Mouse (Mus musculus) kidney, postnatal 14 days (tissue): Measurements from ENCODE around the gene Samt3.

Experiments
- DNase-seq: peaks from one replicate; pipeline ENCODE4 v3.0.0; 2022; ENCODE audit warnings: mixed read lengths

Gene Samt3

DNA sequence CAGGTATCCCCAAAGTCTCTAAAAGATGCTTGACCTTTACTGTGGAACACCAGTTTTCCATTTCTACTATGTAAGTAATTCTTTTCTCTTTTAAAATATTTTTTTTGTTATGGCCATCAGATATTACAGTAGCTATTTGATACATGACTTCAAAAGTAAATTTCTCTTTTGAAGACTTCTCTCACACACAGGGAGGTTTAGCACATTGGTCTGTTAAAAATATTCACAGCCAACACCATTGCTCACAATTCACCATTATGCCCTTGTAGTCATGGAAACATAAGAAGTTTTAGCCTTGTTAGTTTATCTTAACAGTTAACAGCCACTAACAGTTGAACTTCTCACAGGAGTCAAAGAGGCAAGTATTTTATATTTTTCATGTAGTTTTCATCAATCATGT is at the start of gene Samt3:
Samt3 (plus strand) TSS at position 301 of the 400 bp plus-strand sequence.
- DNase-seq = no peak

- no peak for DNase-seq
These were observed 27.4 kb upstream of the Samt3 start for GRCm38 (mm10) chrX:86016591-86016990.

GRCm38 (mm10) chrX:86088672-86089071 is 44.7 kb downstream of the Samt3 start:
- no peak for DNase-seq
